Mouse (Mus musculus) ZHBTc4 (cell line): ENCODE measurements around the gene Mrpl46.

ENCODE experiments used
- DNase-seq: peaks from one replicate; pipeline ENCODE4 v3.0.0-alpha.2; 2011; ENCODE audit warnings: low read depth, low spot score

The Mrpl46 gene

GRCm38 (mm10) chr7:78769075-78769652 is 14.2 kb downstream of the Mrpl46 start:
- no peak for DNase-seq

- no peak for DNase-seq
Measured at GRCm38 (mm10) chr7:78767929-78768531, 15.3 kb downstream of the Mrpl46 start.

GRCm38 (mm10) chr7:78766019-78766683 is 17.2 kb downstream of the Mrpl46 start:
- peak; percentile 84 for DNase-seq

- no peak for DNase-seq
Measured at GRCm38 (mm10) chr7:78765215-78765631, 18.1 kb downstream of the Mrpl46 start.

GRCm38 (mm10) chr7:78763801-78764200 is 19.5 kb downstream of the Mrpl46 start:
- no peak for DNase-seq

GRCm38 (mm10) chr7:78754458-78755000 is 28.8 kb downstream of the Mrpl46 start:
- no peak for DNase-seq

- DNase-seq: no peak
Measured at GRCm38 (mm10) chr7:78753752-78754457, 29.4 kb downstream of the Mrpl46 start.

GRCm38 (mm10) chr7:78752961-78753360 is 30.4 kb downstream of the Mrpl46 start:
- DNase-seq: no peak

- DNase-seq: no peak
Measured at GRCm38 (mm10) chr7:78743731-78744385, 39.5 kb downstream of the Mrpl46 start.

- no peak for DNase-seq
Measured at GRCm38 (mm10) chr7:78739351-78740000, 43.9 kb downstream of the Mrpl46 start.

- DNase-seq: no peak
Measured at GRCm38 (mm10) chr7:78737614-78738210, 45.6 kb downstream of the Mrpl46 start, which contains the start of gene Ntrk3. Gene Ntrk3 (minus strand): TSS chr7:78738012.

GRCm38 (mm10) chr7:78737196-78737595 is 46.1 kb downstream of the Mrpl46 start:
- no peak for DNase-seq

GRCm38 (mm10) chr7:78731391-78731790 is 51.9 kb downstream of the Mrpl46 start:
- DNase-seq: no peak
